Mouse (Mus musculus): ENCODE measurements around the gene Ddx42. TPM values are rescaled to one million over a fixed set of nuclear protein-coding genes. Genes with fewer than 3 reads are reported as not detected.

Ddx42 gene
- total RNA-seq, 4 experiments from 2014 or later, result 64.8 to 69.6 (median 68.7) TPM

DNA sequence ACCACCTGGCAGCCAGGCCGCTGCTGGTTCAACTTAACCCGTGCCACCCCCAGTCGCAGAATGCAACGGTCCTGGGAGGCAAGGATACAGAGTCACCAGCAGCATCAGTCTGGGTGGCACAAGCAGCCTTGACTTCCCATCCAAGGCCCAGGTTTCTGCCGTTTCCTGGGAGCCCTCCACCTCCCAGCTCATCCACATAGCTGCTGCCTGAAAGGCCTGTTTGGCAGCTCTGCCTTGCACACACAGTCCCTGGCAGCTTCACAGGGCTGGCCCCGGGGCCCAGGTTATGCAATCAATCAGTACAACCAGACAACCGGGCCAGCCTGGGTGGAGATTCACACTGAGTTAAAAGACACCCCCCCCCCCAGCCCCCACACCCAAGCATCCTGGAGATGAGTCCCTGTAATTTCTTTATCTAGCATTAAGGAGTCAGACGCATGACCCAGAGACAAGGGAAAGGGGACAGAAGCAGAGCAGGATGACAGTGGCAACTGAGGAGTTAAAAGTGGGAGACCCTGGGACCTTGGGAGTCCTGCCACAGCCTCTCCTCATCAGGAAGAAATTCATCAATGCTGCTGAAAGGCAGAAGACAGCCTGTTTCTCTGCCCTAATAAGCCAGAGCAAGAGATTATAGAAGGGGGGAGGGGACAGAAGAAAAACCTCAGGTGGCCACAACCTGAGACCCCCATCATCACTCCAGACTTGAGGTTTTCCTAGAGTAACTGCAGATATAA is 51.8 kb downstream of the Ddx42 start:
- no peak for DNase-seq (ENCODE audit: low spot score in 2 of 2)

DNA sequence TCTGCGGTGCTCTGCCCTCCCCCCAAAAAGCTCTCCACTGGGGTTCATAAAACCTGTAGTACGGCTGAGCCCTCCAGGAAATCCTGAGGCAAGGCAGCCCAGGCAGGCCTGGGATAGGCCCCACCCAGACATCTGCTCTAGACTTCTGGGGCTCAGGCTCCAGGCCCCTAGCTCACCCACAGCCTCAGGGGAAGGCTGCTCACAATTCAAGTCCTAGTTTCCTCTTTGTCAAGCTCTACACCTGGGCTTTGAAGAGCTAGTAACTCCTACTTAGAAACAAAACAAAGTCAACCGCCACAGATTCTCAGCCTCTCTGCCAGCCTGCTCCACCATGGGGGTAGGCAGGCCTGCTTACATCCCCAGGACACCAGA is 52.3 kb downstream of the Ddx42 start:
- no peak for DNase-seq (ENCODE audit: low spot score in 2 of 2)

DNA sequence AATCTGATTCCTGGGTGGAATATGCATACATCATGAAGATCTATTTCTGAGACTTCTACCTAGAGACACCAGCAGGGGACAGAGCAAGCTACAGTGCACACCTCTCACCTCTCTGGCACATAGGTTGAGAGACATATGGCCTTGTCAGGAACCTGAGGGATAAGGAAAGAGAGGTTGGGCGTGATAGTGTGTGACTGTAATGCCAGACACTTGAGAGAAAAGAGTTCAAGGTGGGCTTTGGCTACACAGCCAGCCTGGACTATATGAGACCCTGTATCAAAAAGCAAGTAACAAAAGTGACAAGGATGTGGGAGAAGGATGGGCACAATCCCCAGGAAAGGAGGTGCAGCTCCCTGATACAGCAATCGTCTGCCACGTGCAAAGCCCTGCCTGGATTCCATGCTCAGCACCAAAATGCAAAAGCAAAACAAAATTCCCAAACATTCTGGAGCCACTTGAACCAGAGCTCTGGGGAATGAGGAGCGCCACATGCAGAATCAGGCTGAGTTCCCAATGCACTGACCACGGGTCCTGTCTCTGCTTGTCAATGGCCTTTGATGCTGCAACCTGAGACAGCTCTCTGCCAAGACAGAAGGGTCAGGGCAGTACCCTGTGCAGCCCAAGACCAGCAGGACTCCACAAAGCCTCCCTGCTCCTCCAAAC is 54.5 kb downstream of the Ddx42 start:
- no peak for DNase-seq (ENCODE audit: low spot score in 2 of 2)

DNA sequence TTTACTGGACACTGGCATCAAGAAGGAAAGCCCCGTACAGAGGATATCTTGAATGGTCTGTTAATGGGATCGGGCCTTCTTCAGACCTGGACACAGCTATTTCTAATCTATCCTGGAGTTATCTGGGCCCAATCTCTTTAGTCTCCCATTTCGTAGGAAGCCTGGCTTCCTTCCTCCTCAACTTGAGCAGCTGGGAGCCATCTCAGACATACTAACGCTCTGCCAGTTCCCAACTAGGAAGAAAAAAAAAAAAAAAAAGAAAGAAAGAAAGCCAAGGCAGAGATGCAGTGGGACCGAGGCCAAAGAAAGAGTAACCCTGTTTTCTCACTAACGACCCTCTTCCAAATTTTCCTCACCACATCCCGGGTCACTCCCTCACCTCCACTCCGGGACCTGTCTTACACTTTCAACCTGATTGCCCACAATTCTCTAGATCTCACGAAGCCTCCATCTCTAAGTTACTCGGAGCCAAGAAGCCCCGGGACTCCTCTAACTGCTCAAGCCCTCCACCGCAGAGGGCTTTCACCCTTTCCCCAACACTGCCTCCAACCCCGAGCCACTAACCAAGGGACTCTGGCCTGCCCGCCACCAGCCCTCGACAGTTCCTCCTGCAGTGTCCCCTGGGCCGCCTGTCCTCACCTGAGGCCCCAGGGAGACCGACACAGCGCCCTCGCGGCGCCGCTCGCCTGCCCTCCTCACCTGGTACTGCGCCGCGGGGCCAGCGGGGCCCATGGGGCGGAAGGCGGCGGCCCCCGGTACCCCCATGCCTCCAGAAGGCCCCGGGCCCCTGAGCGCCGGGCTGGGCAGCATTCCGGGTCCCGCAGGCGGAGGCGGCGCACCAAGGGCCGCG is 55.3 kb downstream of the Ddx42 start:
- no peak for DNase-seq (ENCODE audit: low spot score in 2 of 2)

DNA sequence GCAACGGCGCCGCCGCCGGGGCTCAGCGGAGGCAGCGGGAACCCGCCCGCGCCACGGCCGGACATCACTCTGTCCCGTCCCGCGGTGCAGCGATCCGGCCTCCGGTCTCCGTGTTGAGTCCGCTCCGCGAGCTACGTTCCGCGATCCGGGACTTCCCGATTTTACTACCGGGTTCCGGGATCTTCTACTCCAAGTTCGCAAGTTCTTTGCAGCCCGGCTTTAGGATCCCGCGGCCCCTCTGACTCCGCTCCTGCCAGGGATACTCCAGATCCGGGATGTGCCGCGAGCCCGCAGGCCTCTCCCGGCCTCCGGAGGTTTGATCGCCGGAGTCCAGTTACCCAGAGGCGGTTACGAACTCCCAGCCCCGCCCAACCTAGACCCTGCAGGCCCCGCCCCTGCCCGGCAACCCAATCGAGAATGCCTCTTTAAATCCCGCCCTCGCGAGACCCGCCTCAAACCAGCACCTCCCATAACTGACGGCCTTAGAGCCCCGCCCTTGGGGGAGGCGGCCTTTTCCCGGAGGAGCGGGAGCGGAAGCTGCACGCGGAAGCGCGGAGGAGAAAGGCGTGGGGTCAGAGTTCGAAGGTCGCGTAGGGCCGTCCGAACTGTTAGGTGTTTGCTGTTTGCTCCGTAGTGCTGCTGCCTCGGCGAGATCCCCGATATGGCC is 56.1 kb downstream of the Ddx42 start, which contains the start of gene Smarcd2:
Smarcd2 (minus strand) TSS at position 329 of the 667 bp plus-strand sequence.
- DNase-seq (ENCODE audit: low spot score in 2 of 2), result peak; percentile 93 to 99

DNA sequence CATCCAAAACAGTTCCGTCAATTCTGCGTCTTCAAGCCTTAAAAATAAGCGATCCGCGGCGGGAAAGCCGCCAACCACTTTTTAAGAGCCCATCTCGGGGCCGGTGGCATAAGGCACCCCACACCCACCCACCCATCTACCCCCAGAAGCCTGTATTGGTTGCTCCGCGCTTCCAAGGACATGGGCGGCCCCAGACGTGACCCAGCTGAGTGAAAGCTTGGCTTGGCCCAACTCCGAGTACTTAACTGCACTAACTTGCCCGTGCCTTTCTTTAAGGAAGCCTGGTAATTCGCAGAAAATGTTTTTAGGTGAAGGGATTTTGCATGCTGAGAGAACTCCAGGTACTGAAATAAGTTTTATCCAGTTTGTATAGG is 56.6 kb downstream of the Ddx42 start:
- DNase-seq (ENCODE audit: low spot score in 2 of 2), result no peak

DNA sequence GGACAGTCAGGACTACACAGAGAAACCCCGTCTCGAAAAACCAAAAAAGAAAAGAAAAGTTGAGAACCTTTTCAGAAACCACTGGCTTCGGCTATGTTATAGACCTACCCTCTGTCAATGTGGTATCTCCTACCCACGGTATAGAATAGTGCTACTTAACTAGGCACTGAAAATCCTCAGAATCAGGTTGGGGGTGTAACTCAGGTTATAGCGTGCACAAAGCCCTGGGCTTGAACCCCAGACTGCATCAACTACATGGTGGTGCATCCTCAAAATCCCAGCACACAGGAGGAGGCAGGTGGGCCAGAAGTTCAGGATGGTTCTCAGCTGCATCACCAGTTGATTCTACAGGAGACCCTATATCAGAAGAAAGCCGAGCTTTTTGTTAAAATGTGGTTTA is 57.1 kb downstream of the Ddx42 start:
- DNase-seq (ENCODE audit: low spot score in 2 of 2), result no peak

DNA sequence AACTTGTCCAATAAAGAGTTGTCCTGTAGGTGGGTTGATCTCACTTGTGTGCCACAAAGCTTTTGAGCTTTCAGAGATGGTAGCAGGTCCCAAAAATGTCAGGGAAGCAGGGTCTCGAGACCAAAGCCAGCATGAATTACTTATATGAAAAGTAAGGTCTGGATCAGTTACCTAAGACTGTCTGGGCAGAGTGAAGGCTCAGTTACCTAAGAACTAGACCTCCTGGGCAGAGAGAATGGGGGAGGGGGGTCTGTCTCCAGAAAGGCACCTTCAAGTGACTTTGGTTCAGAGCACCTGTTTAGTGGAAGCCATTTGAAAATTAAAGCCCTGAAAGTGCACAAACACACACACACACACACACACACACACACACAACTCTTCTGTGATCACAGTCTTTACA is 57.6 kb downstream of the Ddx42 start:
- DNase-seq (ENCODE audit: low spot score in 2 of 2), result no peak

DNA sequence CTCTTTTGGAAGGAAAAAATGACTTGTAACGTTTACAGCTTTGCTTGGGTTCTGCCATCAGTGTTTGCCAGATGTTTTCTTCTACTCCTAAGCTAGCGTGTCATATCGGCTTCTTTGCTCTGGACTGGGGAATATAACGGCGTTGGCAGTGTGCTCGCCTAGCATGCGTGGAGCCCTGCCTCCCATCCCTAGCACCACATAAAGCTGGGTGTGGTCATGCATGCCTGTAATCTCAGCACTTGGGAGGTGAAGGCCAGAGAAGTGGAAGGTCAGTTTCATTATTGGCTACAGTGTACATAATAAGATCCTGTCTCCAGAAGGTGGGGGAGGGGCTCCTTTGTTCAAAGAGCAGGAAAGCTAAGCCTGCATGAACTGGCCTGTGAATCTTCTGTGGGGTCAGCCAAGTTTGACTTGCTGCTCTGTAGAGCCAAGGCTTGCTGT is 58.3 kb downstream of the Ddx42 start:
- no peak for DNase-seq (ENCODE audit: low spot score in 2 of 2)

DNA sequence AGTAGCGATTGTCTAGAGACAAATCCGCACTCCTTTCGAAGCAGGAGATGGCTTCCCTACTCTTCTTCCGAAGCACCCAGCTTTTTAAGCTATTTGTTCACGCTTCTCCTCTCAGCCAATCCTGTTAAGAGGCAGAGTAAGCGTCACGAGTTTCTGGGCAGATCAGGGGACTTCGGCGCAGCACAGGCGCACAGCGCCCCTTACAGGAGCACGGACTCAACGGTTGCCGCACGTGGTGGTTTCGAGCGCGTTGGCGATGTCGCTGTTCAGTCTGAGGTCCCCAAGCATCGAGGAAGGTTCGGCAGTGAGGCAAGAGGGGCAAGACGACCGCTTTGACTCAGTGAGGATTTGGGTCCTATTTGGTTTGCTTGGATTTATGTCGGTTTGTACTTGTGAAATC is 59.7 kb downstream of the Ddx42 start, which contains the start of gene Tcam1:
Tcam1 (plus strand) TSS at position 219 of the 400 bp plus-strand sequence.
- DNase-seq (ENCODE audit: low spot score in 2 of 2), result peak; percentile 80 to 92

DNA sequence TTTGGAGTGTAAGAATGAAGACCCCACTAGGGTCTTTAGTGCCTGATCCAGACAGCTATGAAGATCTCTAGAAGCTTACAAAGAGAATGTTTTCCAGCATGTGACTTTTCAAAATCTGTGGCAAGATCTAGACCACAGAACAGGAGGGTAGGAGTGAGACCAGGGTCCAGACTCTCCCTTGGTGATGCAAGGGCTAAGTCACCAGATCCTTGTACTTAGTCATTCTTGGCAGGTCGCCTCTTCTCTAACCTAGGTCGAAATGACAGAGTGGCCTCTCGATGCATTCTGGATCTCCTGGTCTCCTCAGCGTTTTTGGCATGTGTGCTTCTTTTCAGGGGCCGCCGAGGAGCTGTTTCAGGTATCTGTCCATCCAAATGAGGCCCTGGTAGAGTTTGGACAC is 65.7 kb downstream of the Ddx42 start:
- no peak for DNase-seq (ENCODE audit: low spot score in 2 of 2)

DNA sequence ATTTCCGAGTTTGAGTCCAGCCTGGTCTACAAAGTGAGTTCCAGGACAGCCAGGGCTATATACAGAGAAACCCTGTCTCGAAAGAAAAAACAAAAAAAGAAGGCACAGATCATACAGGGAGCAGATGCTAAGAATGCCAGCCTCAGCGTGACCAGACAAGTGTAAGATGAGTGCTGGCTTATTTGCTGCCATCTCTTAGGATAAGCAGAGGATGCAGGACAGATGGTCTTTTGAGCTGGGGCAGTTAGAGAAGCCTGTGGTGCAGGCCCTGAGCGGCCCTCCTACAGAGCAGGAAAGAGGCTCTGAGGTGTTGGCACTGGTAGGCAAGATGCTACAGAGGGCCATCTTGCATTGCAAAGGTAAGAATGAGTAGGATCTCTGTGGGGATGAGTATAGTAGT is 66.6 kb downstream of the Ddx42 start:
- DNase-seq (ENCODE audit: low spot score in 2 of 2), result no peak

DNA sequence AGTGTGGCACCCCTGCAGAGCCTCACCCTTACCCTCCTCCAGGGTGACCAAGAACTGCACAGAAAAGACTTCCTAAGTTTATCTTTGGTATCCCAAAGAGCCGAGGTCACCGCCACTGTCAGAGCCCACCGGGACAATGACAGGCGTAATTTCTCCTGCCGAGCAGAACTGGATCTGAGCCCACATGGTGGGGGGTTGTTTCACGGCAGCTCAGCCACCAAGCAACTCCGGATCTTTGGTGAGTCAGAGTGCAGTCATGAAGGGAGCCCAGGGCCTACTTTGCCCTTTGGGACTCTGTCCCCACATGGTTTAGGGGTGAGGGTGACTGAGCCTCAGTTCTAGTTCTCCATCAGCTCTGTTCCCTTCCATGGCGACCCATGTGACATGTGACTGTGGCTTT is 67.4 kb downstream of the Ddx42 start:
- no peak for DNase-seq (ENCODE audit: low spot score in 2 of 2)

DNA sequence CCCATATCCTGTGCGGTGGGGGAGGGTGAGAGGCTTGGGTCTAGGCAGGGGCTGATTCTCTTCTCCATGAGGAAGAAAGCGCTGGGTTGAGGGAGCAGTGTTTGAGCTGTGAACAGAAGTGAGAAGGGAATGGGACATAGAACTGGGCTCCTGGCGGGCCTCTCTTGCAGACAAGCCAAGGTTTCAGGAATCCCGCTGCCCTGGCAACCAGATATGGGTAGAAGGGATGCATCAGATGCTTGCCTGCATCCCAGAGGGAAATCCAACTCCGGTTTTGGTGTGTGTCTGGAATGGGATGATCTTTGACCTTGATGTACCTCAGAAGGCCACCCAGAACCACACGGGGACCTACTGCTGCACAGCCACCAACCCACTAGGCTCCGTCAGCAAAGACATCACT is 69.5 kb downstream of the Ddx42 start:
- DNase-seq (ENCODE audit: low spot score in 2 of 2), result no peak

DNA sequence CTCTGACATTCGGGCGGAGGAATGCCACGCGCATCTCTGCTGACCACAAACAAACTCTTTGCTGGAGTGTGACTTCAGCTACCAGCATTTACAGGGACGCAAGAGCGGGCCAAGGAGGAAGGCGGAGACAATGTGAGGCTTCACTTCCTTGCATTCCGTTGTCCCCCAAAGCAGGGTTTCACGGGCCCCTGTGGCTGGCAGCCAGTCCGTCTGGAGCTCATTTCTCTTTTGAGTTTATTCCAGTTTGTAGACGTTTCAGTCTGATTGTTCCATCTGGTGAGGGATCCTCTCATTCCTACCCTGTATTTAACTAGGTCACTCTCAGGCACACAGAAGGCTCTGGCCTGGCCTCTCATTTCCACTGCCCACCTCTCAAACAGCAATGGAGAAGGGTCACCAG is 70.3 kb downstream of the Ddx42 start:
- no peak for DNase-seq (ENCODE audit: low spot score in 2 of 2)

DNA sequence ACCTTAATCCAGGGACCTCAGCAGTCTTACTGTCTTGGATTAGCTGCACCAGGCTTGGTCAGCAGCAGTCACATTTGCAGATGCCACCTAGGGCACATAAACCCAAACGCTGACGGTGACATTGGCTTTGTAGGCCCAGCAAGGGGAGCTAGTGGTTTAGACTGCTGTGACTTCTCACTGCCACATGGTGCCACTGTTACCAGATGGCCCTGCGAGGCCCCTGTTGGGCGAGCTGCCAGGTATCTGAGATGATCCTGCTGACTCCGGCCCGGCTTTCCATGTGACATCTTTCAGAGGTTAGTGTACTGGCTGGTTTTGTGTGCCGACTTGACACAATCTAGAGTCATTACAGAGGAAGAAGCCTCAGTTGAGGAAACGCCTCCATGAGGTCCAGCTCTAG is 72.6 kb downstream of the Ddx42 start:
- DNase-seq (ENCODE audit: low spot score in 2 of 2), result no peak

DNA sequence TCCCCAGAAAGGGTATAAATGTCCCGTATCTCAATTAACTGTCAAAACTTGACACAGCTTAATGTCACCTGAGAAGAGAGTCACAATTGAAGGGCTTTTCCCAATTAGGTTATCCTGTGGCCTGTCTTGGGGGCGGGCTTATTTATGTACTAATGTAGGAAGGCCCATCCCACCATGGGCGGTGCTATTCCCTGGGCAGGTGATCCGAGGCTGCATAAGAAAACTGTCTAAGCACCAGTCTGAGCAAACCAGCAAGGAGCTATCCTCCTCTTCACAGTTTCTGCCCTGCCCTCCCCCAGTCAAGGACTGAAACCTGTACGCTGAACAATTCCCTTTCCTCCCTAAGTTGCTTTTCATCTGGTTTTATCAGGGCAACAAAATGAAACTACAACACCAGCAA is 73.7 kb downstream of the Ddx42 start:
- no peak for DNase-seq (ENCODE audit: low spot score in 2 of 2)

DNA sequence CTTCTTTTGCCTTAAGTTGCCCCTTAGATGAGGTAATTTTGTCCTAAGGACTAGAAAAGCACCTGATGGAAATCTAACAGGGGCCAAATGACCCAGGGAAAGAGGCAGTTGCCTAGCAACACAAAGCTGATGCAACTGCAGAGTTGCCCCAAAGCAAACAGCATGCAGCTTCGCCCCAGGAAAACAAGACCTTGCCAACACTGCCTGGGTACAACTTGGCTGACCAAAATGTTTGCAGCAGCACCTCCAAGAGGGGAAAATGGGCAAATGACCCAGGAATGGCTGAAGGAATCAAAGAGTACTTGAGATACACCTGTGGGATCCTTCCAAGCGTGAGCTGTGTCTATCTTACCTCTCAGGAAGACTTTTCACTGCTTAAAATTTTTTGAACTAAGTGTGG is 75.1 kb downstream of the Ddx42 start:
- no peak for DNase-seq (ENCODE audit: low spot score in 2 of 2)

Data from left cerebral cortex, adult 8-10 months (tissue).